Mouse (Mus musculus) stomach, embryonic 16.5 days (tissue): ENCODE measurements around the gene Rgsl1. TPM values are rescaled to one million over a fixed set of nuclear protein-coding genes. Genes with fewer than 3 reads are reported as not detected.
"Not testable (repeated sequence)": the region's sequence is repeated elsewhere in the genome, so short reads cannot be mapped to it uniquely, and the experiment has no call there.

Source experiments
- ATAC-seq: fragments of 200-750 bp; cut with Nextera tagmentation; 2 replicates; pipeline ENCODE4 v1.8.0; 2017; ENCODE audit warnings: moderate number of reproducible peaks, moderate TSS enrichment; ENCODE audit not compliant: insufficient read depth, low FRiP score
- H3K27ac ChIP-seq: fragments of 300-500 bp; sonication (generic); 2 replicates; pipeline ENCODE4 v1.5.1; 2014; ENCODE audit warnings: low read length
- H3K27me3 ChIP-seq: fragments of 300-500 bp; sonication (generic); 2 replicates; pipeline ENCODE4 v1.6.1; 2014; ENCODE audit warnings: low read length, control low read depth, mixed read lengths; ENCODE audit not compliant: control insufficient read depth, insufficient read depth
- H3K36me3 ChIP-seq: fragments of 300-500 bp; sonication (generic); 2 replicates; pipeline ENCODE4 v1.6.1; 2014; ENCODE audit warnings: low read length; ENCODE audit not compliant: control insufficient read depth, insufficient read depth
- H3K4me1 ChIP-seq: fragments of 300-500 bp; sonication (generic); 2 replicates; pipeline ENCODE4 v1.6.1; 2014; ENCODE audit warnings: low read length, control low read depth, mixed read lengths; ENCODE audit not compliant: control insufficient read depth, insufficient read depth
- H3K4me2 ChIP-seq: fragments of 300-500 bp; sonication (generic); 2 replicates; pipeline ENCODE4 v1.6.1; 2014; ENCODE audit warnings: low read depth, low read length, mixed read lengths
- H3K4me3 ChIP-seq: fragments of 300-500 bp; sonication (generic); replicated peaks from 2 replicates; pipeline ENCODE4 v1.5.1; 2014; ENCODE audit warnings: mild to moderate bottlenecking, low read length
- H3K9ac ChIP-seq: fragments of 300-500 bp; sonication (generic); 2 replicates; pipeline ENCODE4 v1.6.1; 2014; ENCODE audit warnings: low read length
- H3K9me3 ChIP-seq: fragments of 300-500 bp; sonication (generic); replicated peaks from 2 replicates; pipeline ENCODE4 v1.6.1; 2016; ENCODE audit warnings: low read length, control low read depth; ENCODE audit not compliant: control insufficient read depth
- WGBS: fragments of 180-500 bp; shearing (Covaris S2); extraction: QIAGEN DNeasy Blood & Tissue Kit; methylation state at CpG from one replicate; pipeline ENCODE4 v1.1.7; 2014; 5-methylcytosine and 5-hydroxymethylcytosine counted together
- polyA plus RNA-seq: library from polyadenylated mRNA; unstranded; fragments of >200 nt; fragmentation: Nextera tagmentation; extraction: Ambion mirVana; gene quantifications from 2 replicates; pipeline ENCODE4 v1.2.1, GENCODE M21; 2015

Rgsl1 gene
- 0.10 and 0.12 TPM in 2 replicates for polyA plus RNA-seq

DNA sequence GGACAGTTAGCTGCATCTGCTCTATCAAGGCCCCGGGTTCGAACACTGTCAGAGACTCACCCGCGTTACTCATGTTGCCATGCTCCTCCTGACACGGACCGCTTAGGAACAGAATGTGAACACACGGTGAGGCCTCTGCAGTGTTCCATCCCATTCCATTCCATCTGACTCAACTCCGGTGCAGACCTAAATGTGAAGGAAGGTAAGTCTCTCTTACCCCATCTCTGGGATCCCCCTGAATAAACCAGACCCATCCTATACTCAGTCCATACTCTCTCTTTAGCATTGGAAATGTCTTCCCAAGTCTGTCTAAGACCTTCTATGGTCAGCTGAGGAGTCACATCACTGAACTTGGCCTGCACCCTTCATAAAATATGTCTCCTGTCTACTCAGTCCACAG is at the start of gene Rgsl1:
Gene Rgsl1, minus strand, starts transcription at position 101 of the 400 bp plus-strand sequence.
- ATAC-seq: no peak
- no peak within 1 kb of the TSS for H3K4me2 ChIP-seq
- no peaks in the 10 kb centered on the region for H3K4me1 ChIP-seq
- no peaks in the 10 kb centered on the region for H3K9me3 ChIP-seq
- no peaks in the 10 kb centered on the region for H3K27me3 ChIP-seq
- H3K27ac ChIP-seq: no peak within 1 kb of the TSS
- H3K9ac ChIP-seq: no peak within 1 kb of the TSS
- H3K4me3 ChIP-seq: no peak within 1 kb of the TSS
- WGBS: 89% methylated on average over 8 of the region's 8 CpGs
- H3K36me3 ChIP-seq: no peaks in the 10 kb centered on the region

DNA sequence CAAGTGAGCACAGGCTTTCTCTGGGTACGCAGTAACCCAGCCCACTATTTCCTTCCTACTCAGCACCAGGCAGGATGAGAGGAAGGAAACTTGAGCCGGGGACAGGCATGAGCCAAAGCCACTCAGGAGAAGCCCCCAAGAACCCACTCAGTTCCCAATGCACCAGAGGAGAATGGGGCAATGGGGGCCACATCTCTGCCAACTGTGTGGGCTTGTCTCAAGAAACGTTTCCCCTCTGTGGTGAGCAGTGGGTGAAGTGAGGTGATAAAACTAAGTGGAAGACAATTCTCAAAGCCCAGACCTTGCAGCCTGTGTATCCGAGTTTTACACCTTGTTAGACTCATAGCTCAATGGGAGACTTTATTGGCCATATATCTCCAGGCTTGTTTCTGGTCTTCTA is 47.5 kb upstream of the Rgsl1 start, which contains the start of gene Teddm1a:
Gene Teddm1a, plus strand, starts transcription at position 301 of the 400 bp plus-strand sequence.
- no peak within 1 kb of the TSS for H3K4me2 ChIP-seq
- no peak for ATAC-seq
- no peak within 1 kb of the TSS for H3K9ac ChIP-seq
- H3K36me3 ChIP-seq: no peaks in the 10 kb centered on the region
- 55% methylated on average over 4 of the region's 4 CpGs for WGBS
- H3K4me3 ChIP-seq: no peak within 1 kb of the TSS
- no peaks in the 10 kb centered on the region for H3K9me3 ChIP-seq
- no peak within 1 kb of the TSS for H3K27ac ChIP-seq
- H3K27me3 ChIP-seq: no peaks in the 10 kb centered on the region
- H3K4me1 ChIP-seq: 0 out of 2 replicates have a peak, but pooled peaks cover 2% of the 10 kb centered on the region

DNA sequence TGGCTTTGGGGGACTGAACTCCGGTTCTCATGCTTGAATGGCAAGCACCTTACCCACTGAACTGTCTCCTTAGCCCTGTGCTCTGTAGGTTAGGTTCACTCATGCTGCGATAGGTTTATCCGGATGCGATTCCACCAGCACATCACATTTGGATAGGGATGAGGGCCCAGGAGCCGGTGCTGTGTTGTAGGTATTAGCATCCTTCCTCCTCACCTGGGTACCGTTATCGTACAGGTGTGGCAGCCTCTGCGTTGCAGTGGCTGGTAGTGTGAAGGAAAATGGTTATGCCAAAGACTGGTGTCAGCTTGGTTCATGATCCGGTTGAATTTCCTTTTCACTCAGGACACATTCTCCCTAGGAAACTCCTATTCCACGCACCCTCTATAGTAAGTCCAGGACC is 46.2 kb upstream of the Rgsl1 start:
- 95% methylated on average over 10 of the region's 10 CpGs for whole genome bisulfite sequencing
- ATAC-seq: no peak
- H3K4me1 ChIP-seq: 0 out of 2 replicates have a peak, but pooled peaks cover under 1% of the 10 kb centered on the region
- H3K9ac ChIP-seq: no peak overlapping the region
- H3K4me2 ChIP-seq: no peak overlapping the region
- H3K4me3 ChIP-seq: no peak overlapping the region
- H3K36me3 ChIP-seq: no peaks in the 10 kb centered on the region
- H3K9me3 ChIP-seq: no peaks in the 10 kb centered on the region
- no peak overlapping the region for H3K27ac ChIP-seq
- no peaks in the 10 kb centered on the region for H3K27me3 ChIP-seq

DNA sequence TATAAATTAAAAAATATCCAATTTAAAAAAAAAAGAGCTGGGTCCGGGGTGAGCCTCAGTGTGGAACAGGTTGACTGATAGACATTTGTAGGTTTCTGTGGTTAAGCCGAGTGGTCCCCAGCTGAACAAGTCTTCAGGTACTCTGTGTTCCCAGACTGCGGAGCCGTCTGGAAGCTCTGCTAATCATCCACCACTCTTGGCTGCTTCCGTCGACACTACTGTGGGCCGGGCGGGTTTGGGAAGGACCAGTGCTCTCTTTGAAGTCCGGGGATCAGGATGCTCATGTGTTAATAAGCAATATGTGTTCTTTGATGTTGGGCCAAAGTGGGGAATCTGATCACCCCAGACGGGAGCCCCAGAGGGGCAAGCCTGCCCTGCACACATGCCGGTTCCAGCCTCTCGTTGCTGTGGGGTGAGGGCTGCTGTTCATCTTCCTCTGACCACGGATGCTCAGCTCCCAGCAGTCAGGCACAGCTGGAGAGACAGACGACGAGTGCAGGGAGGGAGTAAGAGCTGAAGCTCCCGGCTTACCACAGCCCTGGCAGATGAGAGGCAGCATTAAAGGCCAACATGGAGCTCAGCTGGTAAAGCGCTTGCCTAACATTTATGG is 42.2 kb upstream of the Rgsl1 start:
- H3K36me3 ChIP-seq: no peaks in the 10 kb centered on the region
- H3K4me1 ChIP-seq: no peaks in the 10 kb centered on the region
- no peaks in the 10 kb centered on the region for H3K9me3 ChIP-seq
- H3K27me3 ChIP-seq: no peaks in the 10 kb centered on the region
- no peak for ATAC-seq
- no peak overlapping the region for H3K4me2 ChIP-seq
- WGBS: 36% methylated on average over 17 of the region's 17 CpGs
- no peak overlapping the region for H3K4me3 ChIP-seq
- no peak overlapping the region for H3K9ac ChIP-seq
- no peak overlapping the region for H3K27ac ChIP-seq

DNA sequence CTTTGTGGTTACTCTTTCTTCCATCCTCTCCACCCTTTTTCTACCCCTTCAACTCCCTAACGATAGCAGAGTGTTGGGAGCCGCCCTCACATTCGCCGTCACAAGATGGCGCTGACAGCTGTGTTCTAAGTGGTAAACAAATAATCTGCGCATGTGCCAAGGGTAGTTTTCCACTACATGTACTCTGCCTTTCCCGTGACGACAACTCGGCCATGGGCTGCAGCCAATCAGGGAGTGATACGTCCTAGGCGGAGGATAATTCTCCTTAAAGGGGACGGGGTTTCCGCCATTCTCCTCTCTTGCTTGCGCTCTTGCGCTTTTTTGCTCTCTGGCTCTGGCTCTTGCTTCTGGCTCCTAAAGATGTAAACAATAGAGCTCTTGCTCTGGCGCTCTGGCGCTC is 36.4 kb upstream of the Rgsl1 start:
- not testable (repeated sequence) for H3K27ac ChIP-seq, H3K4me3 ChIP-seq, H3K27me3 ChIP-seq, H3K9ac ChIP-seq, H3K9me3 ChIP-seq, H3K4me2 ChIP-seq, H3K4me1 ChIP-seq, H3K36me3 ChIP-seq, ATAC-seq
- 95% methylated on average over 17 of the region's 17 CpGs for WGBS

DNA sequence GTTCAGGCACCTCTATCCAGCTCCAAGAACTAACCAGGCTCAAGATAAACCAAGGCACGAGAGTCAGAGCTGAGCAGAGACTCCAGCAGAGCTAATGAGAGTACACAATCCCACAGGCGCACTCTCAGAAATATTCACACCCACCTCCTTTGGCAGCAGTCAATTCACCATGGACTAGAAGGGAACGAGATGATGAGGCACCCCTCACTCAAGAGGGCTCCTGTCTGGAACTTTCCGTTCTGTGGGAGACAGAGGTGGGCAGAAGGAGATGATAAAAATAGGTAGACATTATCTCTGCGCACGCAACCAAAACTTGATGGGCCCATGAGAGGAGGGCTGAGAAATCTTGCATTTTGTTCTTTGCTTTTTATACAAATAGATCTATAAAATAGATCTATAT is 30.1 kb upstream of the Rgsl1 start, which contains the start of gene Teddm1b:
Gene Teddm1b, plus strand, starts transcription at position 301 of the 400 bp plus-strand sequence.
- H3K4me3 ChIP-seq: no peak within 1 kb of the TSS
- H3K9ac ChIP-seq: no peak within 1 kb of the TSS
- H3K4me1 ChIP-seq: no peaks in the 10 kb centered on the region
- H3K27me3 ChIP-seq: no peaks in the 10 kb centered on the region
- no peaks in the 10 kb centered on the region for H3K9me3 ChIP-seq
- no peak within 1 kb of the TSS for H3K4me2 ChIP-seq
- ATAC-seq: no peak
- 85% methylated on average over 6 of the region's 6 CpGs for WGBS
- no peak within 1 kb of the TSS for H3K27ac ChIP-seq
- H3K36me3 ChIP-seq: no peaks in the 10 kb centered on the region

DNA sequence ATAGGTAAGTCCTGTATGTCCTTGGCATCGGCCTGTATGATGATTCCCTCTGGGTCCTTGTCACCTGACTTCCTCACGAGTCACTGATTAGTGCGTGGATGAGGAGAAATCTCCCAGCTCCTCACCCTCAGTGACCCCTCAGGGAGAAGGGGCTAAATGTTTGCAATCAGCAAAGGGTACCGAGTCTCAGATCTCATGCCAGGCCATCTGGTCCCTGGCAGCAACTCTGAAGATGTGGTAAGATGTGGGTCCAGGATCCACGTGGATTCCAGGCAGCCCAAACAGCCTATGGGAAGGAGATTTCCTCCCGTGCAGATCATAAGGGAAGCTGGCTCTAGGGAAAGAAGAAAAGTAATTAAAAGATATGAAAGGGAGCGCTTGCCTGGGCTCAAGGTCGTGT is 12.0 kb upstream of the Rgsl1 start:
- no peaks in the 10 kb centered on the region for H3K36me3 ChIP-seq
- no peaks in the 10 kb centered on the region for H3K27me3 ChIP-seq
- H3K9me3 ChIP-seq: no peaks in the 10 kb centered on the region
- H3K27ac ChIP-seq: no peak overlapping the region
- 74% methylated on average over 8 of the region's 8 CpGs for WGBS
- H3K4me2 ChIP-seq: no peak overlapping the region
- H3K9ac ChIP-seq: no peak overlapping the region
- no peaks in the 10 kb centered on the region for H3K4me1 ChIP-seq
- no peak overlapping the region for H3K4me3 ChIP-seq
- no peak for ATAC-seq

DNA sequence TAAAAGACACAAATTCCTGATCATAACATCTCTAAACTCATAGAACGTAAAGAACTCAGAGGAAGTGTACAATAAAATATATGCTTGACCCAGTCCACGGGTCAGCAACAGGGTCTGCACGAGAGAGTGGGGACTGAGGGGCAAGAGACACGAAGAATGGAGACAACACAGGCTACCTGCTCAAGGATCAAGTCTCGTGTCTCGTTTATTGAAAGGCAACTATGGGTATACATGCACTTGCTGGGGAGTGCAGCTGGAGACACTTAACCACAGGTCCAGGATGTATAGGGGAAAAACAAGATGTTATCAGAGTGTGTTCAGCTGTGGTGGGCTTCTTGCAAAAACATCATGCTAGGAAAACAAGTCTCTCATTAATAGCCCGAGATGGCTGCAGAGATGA is 8.8 kb upstream of the Rgsl1 start:
- WGBS: 69% methylated on average over 7 of the region's 7 CpGs
- H3K4me2 ChIP-seq, H3K4me3 ChIP-seq, H3K9ac ChIP-seq, H3K36me3 ChIP-seq, ATAC-seq, H3K4me1 ChIP-seq, H3K9me3 ChIP-seq, H3K27ac ChIP-seq, H3K27me3 ChIP-seq: not testable (repeated sequence)

DNA sequence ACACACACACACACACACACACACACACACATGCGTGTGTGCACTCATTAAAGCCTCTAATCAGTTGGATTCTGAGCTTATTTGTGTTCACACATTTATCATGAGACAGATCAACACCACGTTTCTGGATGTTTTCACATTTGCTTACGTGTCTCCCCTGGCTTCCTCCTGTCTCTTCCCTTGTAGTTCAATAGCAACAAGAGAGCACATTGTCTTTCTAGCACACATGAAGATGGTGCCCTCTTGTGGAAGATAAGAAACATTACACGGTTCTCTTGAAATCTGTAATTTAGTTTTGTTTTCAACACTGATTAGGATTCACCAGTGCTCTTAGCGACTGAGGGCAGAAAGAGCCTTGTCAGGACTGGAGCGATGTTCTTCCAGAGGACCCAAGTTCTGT is 2.9 kb upstream of the Rgsl1 start:
- Histone ChIP-seq H3K4me1 (no peaks in the 10 kb centered on the region), H3K9me3 (no peaks in the 10 kb centered on the region), H3K4me2 (no peak overlapping the region), H3K9ac (0 out of 2 replicates have a peak overlapping the region, but pooled peaks have one; percentile 45), H3K36me3 (no peaks in the 10 kb centered on the region), H3K4me3 (no peak overlapping the region), H3K27me3 (no peaks in the 10 kb centered on the region), H3K27ac (no peak overlapping the region)
- ATAC-seq: no peak; the same call in 1 of the 2 replicates
- WGBS: 21% methylated on average over 6 of the region's 6 CpGs
